Mouse (Mus musculus): Measurements from ENCODE around the gene Ugt1a2.

DNA sequence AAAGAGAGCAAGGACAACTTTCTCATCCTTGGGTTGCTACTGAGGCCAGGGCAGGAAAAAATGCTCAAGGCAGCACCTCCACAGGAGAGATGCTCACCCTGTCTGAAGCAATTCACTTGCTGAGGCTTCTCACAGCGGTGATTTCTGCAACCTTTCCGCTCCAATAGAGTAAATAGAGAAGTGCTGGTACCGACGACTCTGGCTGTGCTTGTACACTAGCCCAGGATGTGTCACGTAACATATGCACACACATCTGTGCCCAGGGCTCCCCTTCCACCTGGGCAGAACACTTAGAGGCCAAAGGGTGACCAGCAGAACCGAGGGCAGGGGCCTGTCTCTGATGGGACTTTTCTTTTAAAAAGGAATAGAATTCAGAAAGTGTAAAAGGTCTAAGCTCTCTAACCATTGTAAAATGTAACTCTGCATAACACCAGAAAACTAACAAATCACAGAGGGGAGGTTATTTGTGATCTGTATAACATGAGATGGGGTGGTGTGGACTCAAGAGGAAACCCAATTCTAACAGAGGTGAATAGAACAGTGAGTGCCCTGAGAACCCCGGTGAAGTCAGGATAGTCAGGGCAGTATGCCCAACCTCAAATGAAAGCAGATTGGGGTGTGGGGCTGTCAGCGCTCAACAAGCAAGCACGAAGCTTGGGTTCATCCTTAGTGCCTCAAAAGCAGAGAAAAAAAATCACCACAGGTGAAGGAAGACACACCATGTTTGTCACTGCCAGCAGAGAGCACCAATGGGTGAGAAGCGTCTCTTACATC lies 60.4 kb downstream of the Ugt1a2 start:
- no peak for TF ChIP-seq CTCF (IDR thresholded peaks at IDR 0.05; ENCODE audit: low read depth, low read length)
- no peak for TF ChIP-seq POLR2A (IDR thresholded peaks at IDR 0.05; ENCODE audit: borderline replicate concordance, low read depth, low read length)
